Mouse (Mus musculus) adrenal gland, adult (tissue): Measurements from ENCODE around the gene R3hcc1l.

ENCODE experiments used
- DNase-seq, 2 experiments: peaks; one replicate each; pipeline ENCODE4 v3.0.0; 2022 to 2023; ENCODE audit warnings: low spot score in 1 of 2; ENCODE audit not compliant: inconsistent age in 2 of 2

R3hcc1l gene

GRCm38 (mm10) chr19:42518620-42519310, at the start of gene R3hcc1l:
R3hcc1l (plus strand) TSS chr19:42518759.
- DNase-seq = peak; percentile 97 to 99

- DNase-seq = no peak
These were observed 47.0 kb upstream of the R3hcc1l start for GRCm38 (mm10) chr19:42471571-42471970.

- DNase-seq = peak in 1 of 2 experiments; percentile 25
These were observed 45.7 kb upstream of the R3hcc1l start for GRCm38 (mm10) chr19:42472831-42473230.

GRCm38 (mm10) chr19:42477769-42478168, 40.8 kb upstream of the R3hcc1l start:
- DNase-seq = no peak

GRCm38 (mm10) chr19:42478303-42478702, 40.3 kb upstream of the R3hcc1l start:
- DNase-seq = no peak

GRCm38 (mm10) chr19:42485443-42485842, 33.1 kb upstream of the R3hcc1l start:
- peak in 1 of 2 experiments; percentile 31 for DNase-seq

- DNase-seq = no peak
These were observed 31.3 kb upstream of the R3hcc1l start for GRCm38 (mm10) chr19:42487261-42487660.

GRCm38 (mm10) chr19:42493257-42493917, 25.2 kb upstream of the R3hcc1l start:
- DNase-seq = no peak

GRCm38 (mm10) chr19:42504156-42504555, 14.4 kb upstream of the R3hcc1l start:
- DNase-seq = no peak

GRCm38 (mm10) chr19:42509625-42510024, 8.9 kb upstream of the R3hcc1l start:
- DNase-seq = no peak

GRCm38 (mm10) chr19:42510276-42511171, 8.0 kb upstream of the R3hcc1l start:
- DNase-seq = peak in 1 of 2 experiments; percentile 48

- no peak for DNase-seq
These were observed 2.9 kb upstream of the R3hcc1l start for GRCm38 (mm10) chr19:42515656-42516055.

GRCm38 (mm10) chr19:42516121-42516520, 2.4 kb upstream of the R3hcc1l start:
- no peak for DNase-seq

- peak; percentile 20 to 50 for DNase-seq
These were observed 471 bp upstream of the R3hcc1l start for GRCm38 (mm10) chr19:42517957-42518619.

- peak in 1 of 2 experiments; percentile 39 for DNase-seq
These were observed 1.2 kb downstream of the R3hcc1l start for GRCm38 (mm10) chr19:42519760-42520159.

- DNase-seq = no peak
These were observed 6.1 kb downstream of the R3hcc1l start for GRCm38 (mm10) chr19:42524703-42525102.

GRCm38 (mm10) chr19:42529992-42530437, 11.5 kb downstream of the R3hcc1l start:
- peak in 1 of 2 experiments; percentile 49 for DNase-seq

- DNase-seq = no peak
These were observed 15.9 kb downstream of the R3hcc1l start for GRCm38 (mm10) chr19:42534427-42534826.

GRCm38 (mm10) chr19:42537600-42537999, 19.0 kb downstream of the R3hcc1l start:
- peak in 1 of 2 experiments; percentile 55 for DNase-seq

- DNase-seq = no peak
These were observed 20.4 kb downstream of the R3hcc1l start for GRCm38 (mm10) chr19:42538911-42539310.
